Comparison of ENCODE assay signal across 29 mouse cellular contexts in the genomic region with DNA sequence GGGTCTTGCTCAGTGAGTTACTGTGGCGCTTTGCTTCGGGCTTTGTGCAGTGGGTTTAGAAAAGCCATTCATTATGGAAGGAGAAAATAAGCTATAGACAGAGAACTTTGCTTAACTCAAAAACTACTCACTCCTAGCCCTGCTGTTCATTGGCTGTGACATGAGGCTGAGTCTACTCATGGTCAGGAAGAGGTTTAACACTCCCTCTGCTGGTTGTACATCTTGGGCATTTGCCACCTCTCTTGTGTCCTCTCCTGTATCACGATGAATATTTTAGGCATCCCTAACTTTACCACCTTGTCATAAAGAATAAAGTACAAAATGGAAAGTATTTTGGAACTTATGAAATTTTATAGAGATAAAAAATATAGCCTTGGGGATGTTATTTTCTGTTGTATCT. TPM values are rescaled to one million over a fixed set of nuclear protein-coding genes. Genes with fewer than 3 reads are reported as not detected.
DNase-seq lines count a peak whose midpoint lies in the region; ATAC-seq and TF ChIP-seq lines count a peak whose summit lies in the region.
"Had no signal": no experiment of that assay in that cellular context is flagged by ENCODE, and none has a peak within 500 bp of the region (broad histone marks: within the 10 kb centered on the region; RNA-seq: fewer than 3 reads in every experiment).

No protein-coding gene starts in this region.

- no peak for DNase-seq in hindbrain, postnatal 0 days (ENCODE audit: low spot score)
- no peak for DNase-seq in left cerebral cortex, adult 2 months (ENCODE audit: extremely low spot score in 1 of 2, low spot score in 2 of 2)
- no peak for DNase-seq in left cerebral cortex, adult 8-10 months (ENCODE audit: low spot score in 2 of 2)
- no peak for DNase-seq in midbrain, postnatal 0 days (ENCODE audit: low spot score)
- peak; percentile 7 for DNase-seq in induced T-regulatory cell, adult 2 months (ENCODE audit: low read depth)
- DNase-seq in adipocyte (ENCODE audit: low spot score), result no peak
- DNase-seq: adrenal gland, postnatal 36 days; cerebellum, adult 18-20 months; cerebellum, postnatal 14 days; forebrain, postnatal 0 days; gastrocnemius, postnatal 10 days; heart, postnatal 14 days; kidney, adult 8-10 months; kidney, postnatal 14 days; left cerebral cortex, postnatal 4 days; lung, postnatal 10 days; right cerebral cortex, adult 18-20 months; spleen, adult 18-20 months; thymus, adult 18-20 months had no signal

- H3K4me1 ChIP-seq in hindbrain, postnatal 0 days (ENCODE audit: insufficient read depth, low read length), result no peaks in the 10 kb centered on the region; the same call in 1 of the 2 replicates
- H3K4me1 ChIP-seq in hindbrain, embryonic 16.5 days (ENCODE audit: control insufficient read depth, insufficient read depth, low read depth, low read length), result no peaks in the 10 kb centered on the region
- no peaks in the 10 kb centered on the region for H3K4me1 ChIP-seq in midbrain, postnatal 0 days (ENCODE audit: insufficient read depth, low read length)
- H3K4me1 ChIP-seq in midbrain, embryonic 13.5 days (replicated peaks), result peaks cover 5% of the 10 kb centered on the region; the same call in 1 of the 2 replicates
- H3K4me1 ChIP-seq: embryonic facial prominence, embryonic 15.5 days; liver, embryonic 15.5 days had no signal

- 83% methylated on average over 3 of the region's 3 CpGs for WGBS in hindbrain, postnatal 0 days
- WGBS in hindbrain, embryonic 16.5 days, result 86% methylated on average over 3 of the region's 3 CpGs
- WGBS in midbrain, postnatal 0 days, result 82% methylated on average over 3 of the region's 3 CpGs
- 78% methylated on average over 3 of the region's 3 CpGs for WGBS in midbrain, embryonic 13.5 days

- no peak for ATAC-seq in hindbrain, postnatal 0 days
- no peak for ATAC-seq in hindbrain, embryonic 16.5 days
- ATAC-seq in midbrain, postnatal 0 days (ENCODE audit: low FRiP score), result no peak
- ATAC-seq in midbrain, embryonic 13.5 days, result no peak
- ATAC-seq: forebrain, postnatal 0 days; midbrain, embryonic 16.5 days had no signal

- H3K9ac ChIP-seq in hindbrain, postnatal 0 days (replicated peaks; ENCODE audit: low read length), result no peak overlapping the region
- H3K9ac ChIP-seq in hindbrain, embryonic 16.5 days (ENCODE audit: low read depth, low read length), result no peak overlapping the region
- no peak overlapping the region for H3K9ac ChIP-seq in midbrain, postnatal 0 days (replicated peaks; ENCODE audit: low read length, poor library complexity, severe bottlenecking)
- H3K9ac ChIP-seq in midbrain, embryonic 13.5 days (replicated peaks), result no peak overlapping the region
- H3K9ac ChIP-seq: embryonic facial prominence, embryonic 15.5 days; forebrain, embryonic 12.5 days; forebrain, postnatal 0 days; liver, embryonic 15.5 days; neural tube, embryonic 12.5 days had no signal

- H3K36me3 ChIP-seq in hindbrain, postnatal 0 days (ENCODE audit: insufficient read depth, low read length), result no peaks in the 10 kb centered on the region
- H3K36me3 ChIP-seq in hindbrain, embryonic 16.5 days (ENCODE audit: control insufficient read depth, insufficient read depth, low read length), result no peaks in the 10 kb centered on the region
- H3K36me3 ChIP-seq in midbrain, postnatal 0 days (ENCODE audit: insufficient read depth, low read length), result no peaks in the 10 kb centered on the region
- H3K36me3 ChIP-seq in midbrain, embryonic 13.5 days, result no peaks in the 10 kb centered on the region
- H3K36me3 ChIP-seq: embryonic facial prominence, embryonic 10.5 days; embryonic facial prominence, embryonic 15.5 days; forebrain, embryonic 12.5 days; liver, embryonic 15.5 days; midbrain, embryonic 10.5 days; neural tube, embryonic 12.5 days had no signal

- no peak overlapping the region for H3K4me3 ChIP-seq in hindbrain, postnatal 0 days (ENCODE audit: low read length)
- no peak overlapping the region for H3K4me3 ChIP-seq in hindbrain, embryonic 16.5 days (ENCODE audit: low read length)
- no peak overlapping the region for H3K4me3 ChIP-seq in left cerebral cortex, adult 2 months
- H3K4me3 ChIP-seq in midbrain, postnatal 0 days (ENCODE audit: low read depth, low read length), result no peak overlapping the region
- H3K4me3 ChIP-seq in midbrain, embryonic 13.5 days (replicated peaks), result no peak overlapping the region
- H3K4me3 ChIP-seq: embryonic facial prominence, embryonic 10.5 days; embryonic facial prominence, embryonic 15.5 days; forebrain, embryonic 12.5 days; liver, embryonic 15.5 days; midbrain, embryonic 10.5 days; myocyte; neural tube, embryonic 12.5 days had no signal

- H3K27ac ChIP-seq in hindbrain, postnatal 0 days, result no peak overlapping the region
- H3K27ac ChIP-seq in hindbrain, embryonic 16.5 days (ENCODE audit: low read depth, low read length), result no peak overlapping the region
- no peak overlapping the region for H3K27ac ChIP-seq in left cerebral cortex, adult 2 months
- no peak overlapping the region for H3K27ac ChIP-seq in midbrain, postnatal 0 days (ENCODE audit: low read depth, low read length)
- no peak overlapping the region for H3K27ac ChIP-seq in midbrain, embryonic 13.5 days
- H3K27ac ChIP-seq: embryonic facial prominence, embryonic 10.5 days; embryonic facial prominence, embryonic 15.5 days; forebrain, embryonic 12.5 days; liver, embryonic 15.5 days; midbrain, embryonic 10.5 days; neural tube, embryonic 12.5 days had no signal

- H3K9me3 ChIP-seq in hindbrain, postnatal 0 days (ENCODE audit: low read length), result no peaks in the 10 kb centered on the region
- H3K9me3 ChIP-seq in hindbrain, embryonic 16.5 days (ENCODE audit: control insufficient read depth, low read length), result no peaks in the 10 kb centered on the region
- no peaks in the 10 kb centered on the region for H3K9me3 ChIP-seq in midbrain, postnatal 0 days (ENCODE audit: low read length)
- no peaks in the 10 kb centered on the region for H3K9me3 ChIP-seq in midbrain, embryonic 13.5 days
- H3K9me3 ChIP-seq: embryonic facial prominence, embryonic 10.5 days; embryonic facial prominence, embryonic 15.5 days; forebrain, embryonic 12.5 days; liver, embryonic 15.5 days; midbrain, embryonic 10.5 days; neural tube, embryonic 12.5 days had no signal

- H3K4me2 ChIP-seq in hindbrain, postnatal 0 days (ENCODE audit: low read depth, low read length), result no peak overlapping the region
- no peak overlapping the region for H3K4me2 ChIP-seq in hindbrain, embryonic 16.5 days (ENCODE audit: low read length)
- no peak overlapping the region for H3K4me2 ChIP-seq in midbrain, postnatal 0 days (ENCODE audit: low read depth, low read length, poor library complexity, severe bottlenecking)
- no peak overlapping the region for H3K4me2 ChIP-seq in midbrain, embryonic 13.5 days (replicated peaks)
- H3K4me2 ChIP-seq: embryonic facial prominence, embryonic 15.5 days; forebrain, embryonic 12.5 days; liver, embryonic 15.5 days; neural tube, embryonic 12.5 days had no signal

- intact Hi-C loops in left cerebral cortex, adult 2 months (cut with DNase I), result no loop called here

- H3K27me3 ChIP-seq in hindbrain, postnatal 0 days (ENCODE audit: insufficient read depth, low read length), result no peaks in the 10 kb centered on the region
- no peaks in the 10 kb centered on the region for H3K27me3 ChIP-seq in hindbrain, embryonic 16.5 days (replicated peaks; ENCODE audit: control insufficient read depth, insufficient read depth, low read length)
- H3K27me3 ChIP-seq in midbrain, postnatal 0 days (ENCODE audit: insufficient read depth, low read length), result no peaks in the 10 kb centered on the region
- no peaks in the 10 kb centered on the region for H3K27me3 ChIP-seq in midbrain, embryonic 13.5 days
- H3K27me3 ChIP-seq: embryonic facial prominence, embryonic 15.5 days; forebrain, embryonic 12.5 days; liver, embryonic 15.5 days; neural tube, embryonic 12.5 days had no signal

- peak; percentile 7; the same call in 1 of the 2 replicates for TF ChIP-seq CTCF in hindbrain, postnatal 0 days (IDR thresholded peaks at IDR 0.05; ENCODE audit: low read depth)
- peak; percentile 14 for TF ChIP-seq CTCF in left cerebral cortex, adult 2 months (IDR thresholded peaks at IDR 0.05)
- TF ChIP-seq CTCF in midbrain, postnatal 0 days (IDR thresholded peaks at IDR 0.05), result peak; percentile 8; the same call in 1 of the 2 replicates

RNA-seq across cellular contexts. Expression of a gene that starts 32.1 kb away (rescaled TPM):
- total RNA-seq in hindbrain, postnatal 0 days (2014; rRNA removed), result 34.6 and 41.4 TPM in 2 replicates
- 60.8 and 62.0 TPM in 2 replicates for polyA plus RNA-seq in hindbrain, postnatal 0 days (2015; fragmentation: Nextera tagmentation; extraction: Ambion mirVana)
- 66.1 and 68.0 TPM in 2 replicates for polyA plus RNA-seq in hindbrain, embryonic 16.5 days (2015; fragmentation: Nextera tagmentation; extraction: Ambion mirVana)
- total RNA-seq in left cerebral cortex, adult 2 months (2021), result 100 to 1,000 TPM; 293 to 300 TPM
- 100 to 1,000 TPM; 275 to 316 (median 294) TPM for total RNA-seq in left cerebral cortex, adult 8-10 months (2022)
- total RNA-seq in midbrain, postnatal 0 days (2014; rRNA removed), result 51.4 and 62.6 TPM in 2 replicates
- polyA plus RNA-seq in midbrain, postnatal 0 days (2015; fragmentation: Nextera tagmentation; extraction: Ambion mirVana), result 58.7 and 78.0 TPM in 2 replicates
- polyA plus RNA-seq in midbrain, embryonic 13.5 days (2015; fragmentation: Nextera tagmentation; extraction: Ambion mirVana), result 56.7 and 61.8 TPM in 2 replicates
